Mouse (Mus musculus) midbrain, embryonic 10.5 days (tissue): Measurements from ENCODE around the gene Kremen1. TPM values are rescaled to one million over a fixed set of nuclear protein-coding genes. Genes with fewer than 3 reads are reported as not detected.
A peak's percentile ranks its signal among the peaks of the same experiment; 100 is the strongest.

Experiments used
- DNase-seq: peaks from one replicate; pipeline ENCODE4 v3.0.0-alpha.2; 2017; ENCODE audit warnings: low spot score
- H3K27ac ChIP-seq: fragments of 300-500 bp; sonication (generic); replicated peaks from 2 replicates; pipeline ENCODE4 v1.5.1; 2016; ENCODE audit warnings: mild to moderate bottlenecking
- H3K27me3 ChIP-seq: fragments of 300-500 bp; sonication (generic); 2 replicates; pipeline ENCODE4 v1.6.1; 2016; ENCODE audit warnings: low read depth, mild to moderate bottlenecking; ENCODE audit not compliant: poor library complexity, severe bottlenecking
- H3K36me3 ChIP-seq: fragments of 300-500 bp; sonication (generic); 2 replicates; pipeline ENCODE4 v1.6.1; 2016; ENCODE audit warnings: mild to moderate bottlenecking, moderate library complexity
- H3K4me1 ChIP-seq: fragments of 300-500 bp; sonication (generic); 2 replicates; pipeline ENCODE4 v1.6.1; 2016
- H3K4me3 ChIP-seq: fragments of 300-500 bp; sonication (generic); 2 replicates; pipeline ENCODE4 v1.5.1; 2016; ENCODE audit warnings: mild to moderate bottlenecking, moderate library complexity
- H3K9me3 ChIP-seq: fragments of 300-500 bp; sonication (generic); replicated peaks from 2 replicates; pipeline ENCODE4 v1.6.1; 2016; ENCODE audit warnings: mild to moderate bottlenecking
- WGBS: fragments of 180-500 bp; shearing (Covaris S2); methylation state at CpG from one replicate; pipeline ENCODE4 v1.1.7; 2016; 5-methylcytosine and 5-hydroxymethylcytosine counted together
- polyA plus RNA-seq: library from polyadenylated mRNA; unstranded; fragments of >200 nt; fragmentation: Nextera tagmentation; extraction: Ambion mirVana; gene quantifications from 2 replicates; pipeline ENCODE4 v1.2.1, GENCODE M21; 2016

Kremen1 gene
- polyA plus RNA-seq, 1 experiment from 2014 or later, result 11.1 TPM

DNA sequence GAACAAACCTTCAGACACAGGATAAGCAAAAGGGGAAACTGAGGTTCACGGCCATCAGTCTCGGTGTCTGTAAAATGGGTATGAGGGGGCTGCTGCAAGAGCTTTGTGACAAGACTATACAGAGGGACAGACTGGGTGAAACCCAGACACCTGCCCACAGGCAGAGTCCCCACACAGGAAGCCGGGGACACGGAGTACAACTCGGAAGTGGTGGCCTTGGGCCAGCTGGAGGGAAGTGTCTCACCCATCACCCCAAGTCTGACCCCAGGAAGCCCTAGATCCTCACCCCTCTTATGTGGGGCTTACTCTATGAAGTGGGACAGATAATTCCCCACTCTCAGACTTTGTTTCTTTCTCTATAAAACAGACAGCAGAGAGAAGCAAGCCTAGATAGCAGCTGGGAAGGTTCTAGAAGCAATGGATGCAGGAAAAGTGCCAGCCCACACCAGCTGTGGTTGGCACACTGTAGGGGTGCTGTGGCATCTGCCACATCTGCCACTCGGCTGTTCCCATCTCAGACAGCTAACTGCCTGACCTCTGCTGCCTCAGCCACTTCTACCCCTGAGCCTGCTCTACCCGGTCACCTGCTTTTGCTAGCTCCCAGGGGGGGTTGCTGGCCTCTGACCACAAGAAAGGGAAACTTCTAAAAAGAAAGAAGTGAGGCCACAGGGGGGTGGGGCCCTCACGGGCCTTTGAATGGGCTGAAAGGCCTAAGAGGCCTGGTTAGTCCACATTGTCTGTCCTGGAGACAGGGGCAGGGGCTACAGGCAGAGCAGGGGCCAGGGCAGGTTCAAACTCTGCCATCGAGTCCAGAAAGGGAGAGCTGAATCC, 110.7 kb downstream of the Kremen1 start:
- H3K4me3 ChIP-seq, result peak overlapping the region; percentile 74
- no peaks in the 10 kb centered on the region for H3K9me3 ChIP-seq
- WGBS, result 49% methylated on average over 9 of the region's 9 CpGs
- DNase-seq, result peak; percentile 57
- no peaks in the 10 kb centered on the region for H3K36me3 ChIP-seq
- peak overlapping the region; percentile 89 for H3K27ac ChIP-seq
- H3K27me3 ChIP-seq, result peaks cover 49% of the 10 kb centered on the region
- peaks cover 68% of the 10 kb centered on the region for H3K4me1 ChIP-seq

- no peak for DNase-seq
- Histone ChIP-seq H3K9me3 (no peaks in the 10 kb centered on the region), H3K27ac (peak overlapping the region; percentile 89), H3K4me3 (peak overlapping the region; percentile 32; the same call in 1 of the 2 replicates), H3K27me3 (peaks cover 47% of the 10 kb centered on the region), H3K4me1 (peaks cover 64% of the 10 kb centered on the region), H3K36me3 (no peaks in the 10 kb centered on the region)
- 71% methylated on average over 9 of the region's 9 CpGs for WGBS
Measured at GRCm38 (mm10) chr11:5149955-5150354, 111.4 kb downstream of the Kremen1 start.

DNA sequence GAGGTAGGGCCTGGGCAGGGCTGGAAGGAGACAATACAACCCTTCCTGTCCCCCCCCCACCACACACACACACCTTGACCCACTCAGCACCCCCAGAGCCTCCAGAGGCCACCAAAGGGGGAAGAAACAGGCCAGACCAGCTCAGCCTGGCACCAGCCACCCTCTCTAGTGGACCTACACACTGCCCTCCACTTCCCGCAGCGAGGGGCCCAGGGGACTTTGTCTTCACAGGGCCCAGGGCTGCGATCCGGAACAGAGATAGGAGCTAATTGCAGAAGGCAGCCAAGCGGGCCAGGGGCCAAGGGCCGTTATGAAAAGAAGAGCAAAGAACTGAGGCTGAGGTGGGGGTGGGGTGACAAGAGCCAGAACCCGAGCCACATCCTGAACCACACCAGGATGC, 112.1 kb downstream of the Kremen1 start:
- WGBS, result 38% methylated on average over 7 of the region's 7 CpGs
- H3K9me3 ChIP-seq, result no peaks in the 10 kb centered on the region
- H3K4me3 ChIP-seq, result peak overlapping the region; percentile 32
- no peak for DNase-seq
- H3K27ac ChIP-seq, result peak overlapping the region; percentile 89
- H3K36me3 ChIP-seq, result no peaks in the 10 kb centered on the region
- H3K4me1 ChIP-seq, result peaks cover 60% of the 10 kb centered on the region
- H3K27me3 ChIP-seq, result peaks cover 41% of the 10 kb centered on the region

GRCm38 (mm10) chr11:5145600-5145999, 115.8 kb downstream of the Kremen1 start:
- no peak for DNase-seq
- Histone ChIP-seq H3K4me1 (peaks cover 46% of the 10 kb centered on the region), H3K36me3 (0 out of 2 replicates have a peak, but pooled peaks cover 1% of the 10 kb centered on the region), H3K9me3 (no peaks in the 10 kb centered on the region), H3K27ac (0 out of 2 replicates have a peak overlapping the region, but pooled peaks have one; percentile 19), H3K27me3 (peaks cover 18% of the 10 kb centered on the region), H3K4me3 (no peak overlapping the region)
- 77% methylated on average over 3 of the region's 3 CpGs for WGBS

DNA sequence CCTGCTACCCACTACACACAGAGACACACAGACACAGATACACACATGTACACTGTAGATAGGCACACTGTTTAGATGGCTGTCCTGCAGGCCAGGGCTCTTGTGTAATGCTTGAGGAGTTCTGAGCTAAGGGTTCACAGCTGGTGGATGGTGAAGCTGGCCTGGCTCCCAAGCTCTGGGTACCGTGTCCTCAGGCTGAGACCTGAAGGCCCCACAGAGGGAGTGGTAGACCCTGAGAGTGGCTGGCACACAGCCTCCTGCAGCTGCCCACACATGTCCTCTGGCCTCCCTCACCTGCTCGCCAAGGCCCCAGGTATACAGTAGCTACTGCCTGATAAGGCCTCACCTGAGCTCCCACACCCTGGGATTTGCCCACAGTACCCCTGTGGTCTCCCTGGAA, 119.4 kb downstream of the Kremen1 start:
- Histone ChIP-seq H3K9me3 (no peaks in the 10 kb centered on the region), H3K4me1 (peaks cover 32% of the 10 kb centered on the region), H3K27me3 (no peaks in the 10 kb centered on the region), H3K27ac (no peak overlapping the region), H3K4me3 (no peak overlapping the region), H3K36me3 (peaks cover 11% of the 10 kb centered on the region)
- WGBS, result 88% methylated on average over 2 of the region's 2 CpGs
- no peak for DNase-seq

Other genes with a start within 250 kb of the Kremen1 start
- gene Rasl10a, start 203.4 kb downstream of the Kremen1 start, polyA plus RNA-seq, result 0.44 and 1.2 TPM in 2 replicates
- 22.0 and 23.6 TPM in 2 replicates for gene Gas2l1, start 196.2 kb downstream of the Kremen1 start, polyA plus RNA-seq
- 33.0 and 33.6 TPM in 2 replicates for gene Rhbdd3, start 162.6 kb downstream of the Kremen1 start, polyA plus RNA-seq
- 903 and 985 TPM in 2 replicates for gene Ewsr1, start 162.3 kb downstream of the Kremen1 start, polyA plus RNA-seq
- 21.9 and 28.2 TPM in 2 replicates for gene Emid1, start 109.3 kb downstream of the Kremen1 start, polyA plus RNA-seq
- gene Znrf3, start 183.3 kb upstream of the Kremen1 start, polyA plus RNA-seq, result 12.2 and 12.8 TPM in 2 replicates